Mouse (Mus musculus) kidney, postnatal 10 days (tissue): Measurements from ENCODE around the gene Mettl2.
A peak's percentile ranks its signal among the peaks of the same experiment; 100 is the strongest.
"Not testable (repeated sequence)": the region's sequence is repeated elsewhere in the genome, so short reads cannot be mapped to it uniquely, and the experiment has no call there.

ENCODE experiments used
- DNase-seq: peaks from one replicate; pipeline ENCODE4 v3.0.0; 2021; ENCODE audit warnings: mixed read lengths

The Mettl2 gene

GRCm38 (mm10) chr11:105125735-105126519 is at the start of gene Mettl2:
Mettl2 (plus strand) TSS chr11:105126425.
- peak; percentile 93 for DNase-seq

- not testable (repeated sequence) for DNase-seq
These were observed 13.8 kb upstream of the Mettl2 start for GRCm38 (mm10) chr11:105112448-105112847.

- no peak for DNase-seq
These were observed 8.4 kb upstream of the Mettl2 start for GRCm38 (mm10) chr11:105117814-105118213.

- no peak for DNase-seq
These were observed 5.6 kb upstream of the Mettl2 start for GRCm38 (mm10) chr11:105120551-105121061.

- DNase-seq, result not testable (repeated sequence)
These were observed 4.4 kb upstream of the Mettl2 start for GRCm38 (mm10) chr11:105121792-105122191.

GRCm38 (mm10) chr11:105123986-105124385 is 2.2 kb upstream of the Mettl2 start:
- peak; percentile 85 for DNase-seq

GRCm38 (mm10) chr11:105126520-105127029 is 350 bp downstream of the Mettl2 start:
- no peak for DNase-seq

GRCm38 (mm10) chr11:105135692-105136091 is 9.5 kb downstream of the Mettl2 start:
- no peak for DNase-seq

GRCm38 (mm10) chr11:105137255-105137654 is 11.0 kb downstream of the Mettl2 start:
- DNase-seq, result not testable (repeated sequence)

- not testable (repeated sequence) for DNase-seq
These were observed 14.3 kb downstream of the Mettl2 start for GRCm38 (mm10) chr11:105140512-105140911.

- DNase-seq, result no peak
These were observed 14.9 kb downstream of the Mettl2 start for GRCm38 (mm10) chr11:105141115-105141514.

GRCm38 (mm10) chr11:105143564-105143963 is 17.3 kb downstream of the Mettl2 start:
- DNase-seq, result no peak

- no peak for DNase-seq
These were observed 17.9 kb downstream of the Mettl2 start for GRCm38 (mm10) chr11:105144084-105144483.

- DNase-seq, result peak; percentile 64
These were observed 18.4 kb downstream of the Mettl2 start for GRCm38 (mm10) chr11:105144508-105145210.

GRCm38 (mm10) chr11:105145211-105145610 is 19.0 kb downstream of the Mettl2 start:
- peak; percentile 40 for DNase-seq

- DNase-seq, result no peak
These were observed 20.4 kb downstream of the Mettl2 start, which contains the start of gene Gm10842 for GRCm38 (mm10) chr11:105146593-105146992. Gm10842 (plus strand) TSS chr11:105146893.

- no peak for DNase-seq
These were observed 23.1 kb downstream of the Mettl2 start for GRCm38 (mm10) chr11:105149353-105149752.

GRCm38 (mm10) chr11:105149766-105150165 is 23.5 kb downstream of the Mettl2 start:
- DNase-seq, result no peak

- no peak for DNase-seq
These were observed 24.5 kb downstream of the Mettl2 start for GRCm38 (mm10) chr11:105150691-105151090.

- no peak for DNase-seq
These were observed 25.2 kb downstream of the Mettl2 start for GRCm38 (mm10) chr11:105151226-105152016.

- DNase-seq, result no peak
These were observed 25.7 kb downstream of the Mettl2 start for GRCm38 (mm10) chr11:105152017-105152300.

- DNase-seq, result no peak
These were observed 26.2 kb downstream of the Mettl2 start for GRCm38 (mm10) chr11:105152357-105152899.
